Mouse (Mus musculus): ENCODE results near the gene Gm49355. TPM values are rescaled to one million over a fixed set of nuclear protein-coding genes. Genes with fewer than 3 reads are reported as not detected.
"Not testable (repeated sequence)": the region's sequence is repeated elsewhere in the genome, so short reads cannot be mapped to it uniquely, and the experiment has no call there.

Gene Gm49355
- polyA plus RNA-seq (2016; fragmentation: Nextera tagmentation; extraction: Ambion mirVana) = 0.10 and 0.11 TPM in 2 replicates

GRCm38 (mm10) chr14:12283641-12284040, at the start of gene Gm49355:
Gene Gm49355 (plus strand): TSS chr14:12283976.
- 72% methylated on average over 6 of the region's 6 CpGs for WGBS
- H3K27ac ChIP-seq = peak within 1 kb of the TSS; percentile 96
- 0 out of 2 replicates have a peak, but pooled peaks cover 4% of the 10 kb centered on the region for H3K27me3 ChIP-seq (ENCODE audit: poor library complexity, severe bottlenecking)
- peaks cover 14% of the 10 kb centered on the region; the same call in 1 of the 2 replicates for H3K4me1 ChIP-seq
- peak within 1 kb of the TSS; percentile 76 for H3K4me3 ChIP-seq
- H3K9me3 ChIP-seq = no peaks in the 10 kb centered on the region
- DNase-seq (ENCODE audit: extremely low spot score, low spot score) = no peak
- H3K36me3 ChIP-seq (replicated peaks) = no peaks in the 10 kb centered on the region

- Histone ChIP-seq H3K27ac (no peak overlapping the region), H3K36me3 (replicated peaks) (peaks cover 8% of the 10 kb centered on the region), H3K9me3 (no peaks in the 10 kb centered on the region), H3K27me3 (ENCODE audit: poor library complexity, severe bottlenecking) (no peaks in the 10 kb centered on the region), H3K4me3 (no peak overlapping the region), H3K4me1 (peaks cover 4% of the 10 kb centered on the region; the same call in 1 of the 2 replicates)
- no peak for DNase-seq (ENCODE audit: extremely low spot score, low spot score)
- WGBS = 86% methylated on average over 4 of the region's 4 CpGs
Measured at GRCm38 (mm10) chr14:12243726-12244125, 40.0 kb upstream of the Gm49355 start.

- Histone ChIP-seq H3K36me3 (replicated peaks) (no peaks in the 10 kb centered on the region), H3K27ac (no peak overlapping the region), H3K4me1 (no peaks in the 10 kb centered on the region), H3K9me3 (no peaks in the 10 kb centered on the region), H3K27me3 (ENCODE audit: poor library complexity, severe bottlenecking) (0 out of 2 replicates have a peak, but pooled peaks cover 7% of the 10 kb centered on the region), H3K4me3 (no peak overlapping the region)
- no peak for DNase-seq (ENCODE audit: extremely low spot score, low spot score)
- WGBS = 75% methylated on average over 3 of the region's 3 CpGs
Measured at GRCm38 (mm10) chr14:12276031-12276430, 7.7 kb upstream of the Gm49355 start.

- peak within 1 kb of the TSS; percentile 96 for H3K27ac ChIP-seq
- H3K27me3 ChIP-seq (ENCODE audit: poor library complexity, severe bottlenecking) = 0 out of 2 replicates have a peak, but pooled peaks cover 4% of the 10 kb centered on the region
- 0 out of 2 replicates have a peak, but pooled peaks cover 3% of the 10 kb centered on the region for H3K36me3 ChIP-seq (replicated peaks)
- H3K9me3 ChIP-seq = no peaks in the 10 kb centered on the region
- DNase-seq (ENCODE audit: extremely low spot score, low spot score) = peak; percentile 86
- WGBS = 2% methylated on average over 48 of the region's 48 CpGs
- peaks cover 14% of the 10 kb centered on the region; the same call in 1 of the 2 replicates for H3K4me1 ChIP-seq
- peak within 1 kb of the TSS; percentile 76 for H3K4me3 ChIP-seq
Measured at GRCm38 (mm10) chr14:12284141-12284912, 551 bp downstream of the Gm49355 start, which contains the start of gene 3830406C13Rik. Gene 3830406C13Rik (plus strand): TSS chr14:12284173.

GRCm38 (mm10) chr14:12289747-12290146, 6.0 kb downstream of the Gm49355 start:
- not testable (repeated sequence) for H3K27ac ChIP-seq; H3K27me3 ChIP-seq (ENCODE audit: poor library complexity, severe bottlenecking); H3K36me3 ChIP-seq (replicated peaks); H3K4me3 ChIP-seq; H3K4me1 ChIP-seq; DNase-seq (ENCODE audit: extremely low spot score, low spot score); H3K9me3 ChIP-seq

GRCm38 (mm10) chr14:12296391-12296790, 12.6 kb downstream of the Gm49355 start:
- H3K4me3 ChIP-seq = no peak overlapping the region
- H3K36me3 ChIP-seq (replicated peaks) = peaks cover 8% of the 10 kb centered on the region
- DNase-seq (ENCODE audit: extremely low spot score, low spot score) = no peak
- 88% methylated on average over 7 of the region's 7 CpGs for WGBS
- H3K27me3 ChIP-seq (ENCODE audit: poor library complexity, severe bottlenecking) = no peaks in the 10 kb centered on the region
- H3K27ac ChIP-seq = no peak overlapping the region
- H3K4me1 ChIP-seq = peaks cover 22% of the 10 kb centered on the region
- H3K9me3 ChIP-seq = no peaks in the 10 kb centered on the region

- peaks cover 8% of the 10 kb centered on the region; the same call in 1 of the 2 replicates for H3K36me3 ChIP-seq (replicated peaks)
- H3K9me3 ChIP-seq = no peaks in the 10 kb centered on the region
- DNase-seq (ENCODE audit: extremely low spot score, low spot score) = no peak
- peaks cover 39% of the 10 kb centered on the region for H3K4me1 ChIP-seq
- no peak overlapping the region for H3K4me3 ChIP-seq
- H3K27me3 ChIP-seq (ENCODE audit: poor library complexity, severe bottlenecking) = no peaks in the 10 kb centered on the region
- 0 out of 2 replicates have a peak overlapping the region, but pooled peaks have one; percentile 22 for H3K27ac ChIP-seq
Measured at GRCm38 (mm10) chr14:12299171-12299570, 15.4 kb downstream of the Gm49355 start.

- DNase-seq (ENCODE audit: extremely low spot score, low spot score) = no peak
- Histone ChIP-seq H3K36me3 (replicated peaks) (peaks cover 8% of the 10 kb centered on the region; the same call in 1 of the 2 replicates), H3K9me3 (no peaks in the 10 kb centered on the region), H3K27ac (peak overlapping the region; percentile 22; the same call in 1 of the 2 replicates), H3K4me1 (peaks cover 39% of the 10 kb centered on the region), H3K27me3 (ENCODE audit: poor library complexity, severe bottlenecking) (no peaks in the 10 kb centered on the region), H3K4me3 (no peak overlapping the region)
- 37% methylated on average over 6 of the region's 6 CpGs for WGBS
Measured at GRCm38 (mm10) chr14:12299654-12300053, 15.9 kb downstream of the Gm49355 start.

GRCm38 (mm10) chr14:12300275-12300674, 16.5 kb downstream of the Gm49355 start:
- DNase-seq (ENCODE audit: extremely low spot score, low spot score) = no peak
- Histone ChIP-seq H3K9me3 (no peaks in the 10 kb centered on the region), H3K4me3 (no peak overlapping the region), H3K4me1 (peaks cover 39% of the 10 kb centered on the region), H3K27ac (peak overlapping the region; percentile 22; the same call in 1 of the 2 replicates), H3K36me3 (replicated peaks) (peaks cover 8% of the 10 kb centered on the region; the same call in 1 of the 2 replicates), H3K27me3 (ENCODE audit: poor library complexity, severe bottlenecking) (no peaks in the 10 kb centered on the region)
- WGBS = 65% methylated on average over 4 of the region's 4 CpGs

- Histone ChIP-seq H3K4me1 (peaks cover 39% of the 10 kb centered on the region), H3K9me3 (no peaks in the 10 kb centered on the region), H3K27ac (no peak overlapping the region; the same call in 1 of the 2 replicates), H3K27me3 (ENCODE audit: poor library complexity, severe bottlenecking) (no peaks in the 10 kb centered on the region), H3K4me3 (no peak overlapping the region), H3K36me3 (replicated peaks) (peaks cover 8% of the 10 kb centered on the region; the same call in 1 of the 2 replicates)
- no peak for DNase-seq (ENCODE audit: extremely low spot score, low spot score)
- WGBS = 65% methylated on average over 3 of the region's 3 CpGs
Measured at GRCm38 (mm10) chr14:12300677-12301076, 16.9 kb downstream of the Gm49355 start.

GRCm38 (mm10) chr14:12303106-12303505, 19.3 kb downstream of the Gm49355 start:
- no peaks in the 10 kb centered on the region for H3K9me3 ChIP-seq
- 74% methylated on average over 2 of the region's 2 CpGs for WGBS
- H3K4me1 ChIP-seq = peaks cover 44% of the 10 kb centered on the region
- peaks cover 5% of the 10 kb centered on the region; the same call in 1 of the 2 replicates for H3K36me3 ChIP-seq (replicated peaks)
- no peak overlapping the region for H3K4me3 ChIP-seq
- no peak overlapping the region for H3K27ac ChIP-seq
- no peak for DNase-seq (ENCODE audit: extremely low spot score, low spot score)
- H3K27me3 ChIP-seq (ENCODE audit: poor library complexity, severe bottlenecking) = no peaks in the 10 kb centered on the region

- no peak for DNase-seq (ENCODE audit: extremely low spot score, low spot score)
- Histone ChIP-seq H3K27ac (no peak overlapping the region), H3K9me3 (no peaks in the 10 kb centered on the region), H3K36me3 (replicated peaks) (no peaks in the 10 kb centered on the region), H3K4me3 (no peak overlapping the region), H3K27me3 (ENCODE audit: poor library complexity, severe bottlenecking) (peaks cover 98% of the 10 kb centered on the region), H3K4me1 (peaks cover 37% of the 10 kb centered on the region)
- WGBS = 84% methylated on average over 7 of the region's 7 CpGs
Measured at GRCm38 (mm10) chr14:12333622-12334021, 49.8 kb downstream of the Gm49355 start.

GRCm38 (mm10) chr14:12334925-12335324, 51.1 kb downstream of the Gm49355 start:
- Histone ChIP-seq H3K4me3 (no peak overlapping the region), H3K27ac (no peak overlapping the region), H3K9me3 (no peaks in the 10 kb centered on the region), H3K36me3 (replicated peaks) (no peaks in the 10 kb centered on the region), H3K4me1 (peaks cover 50% of the 10 kb centered on the region), H3K27me3 (ENCODE audit: poor library complexity, severe bottlenecking) (peaks cover 98% of the 10 kb centered on the region)
- 59% methylated on average over 7 of the region's 7 CpGs for WGBS
- no peak for DNase-seq (ENCODE audit: extremely low spot score, low spot score)
